Mouse (Mus musculus) embryonic facial prominence, embryonic 13.5 days (tissue): ENCODE results near the gene Vmn1r95. TPM values are rescaled to one million over a fixed set of nuclear protein-coding genes. Genes with fewer than 3 reads are reported as not detected.
"Not testable (repeated sequence)": the region's sequence is repeated elsewhere in the genome, so short reads cannot be mapped to it uniquely, and the experiment has no call there.

Source experiments
- ATAC-seq: fragments of 200-750 bp; cut with Nextera tagmentation; 2 replicates; pipeline ENCODE4 v1.8.0; 2017; ENCODE audit warnings: low read depth; ENCODE audit not compliant: insufficient number of reproducible peaks, insufficient read depth, low FRiP score, low TSS enrichment
- H3K27ac ChIP-seq: fragments of 300-500 bp; sonication (generic); 2 replicates; pipeline ENCODE4 v1.5.1; 2015; ENCODE audit warnings: moderate library complexity, mild to moderate bottlenecking, inconsistent platforms
- H3K27me3 ChIP-seq: fragments of 300-500 bp; sonication (generic); 2 replicates; pipeline ENCODE4 v1.6.1; 2015; ENCODE audit warnings: mild to moderate bottlenecking, inconsistent platforms
- H3K36me3 ChIP-seq: fragments of 300-500 bp; sonication (generic); 2 replicates; pipeline ENCODE4 v1.6.1; 2015; ENCODE audit warnings: mild to moderate bottlenecking, inconsistent platforms
- H3K4me1 ChIP-seq: fragments of 300-500 bp; sonication (generic); 2 replicates; pipeline ENCODE4 v1.6.1; 2015; ENCODE audit warnings: inconsistent platforms
- H3K4me2 ChIP-seq: fragments of 300-500 bp; sonication (generic); 2 replicates; pipeline ENCODE4 v1.6.1; 2015; ENCODE audit warnings: moderate library complexity, mild to moderate bottlenecking, inconsistent platforms
- H3K4me3 ChIP-seq: fragments of 300-500 bp; sonication (generic); 2 replicates; pipeline ENCODE4 v1.5.1; 2015; ENCODE audit warnings: mild to moderate bottlenecking, inconsistent platforms
- H3K9ac ChIP-seq: fragments of 300-500 bp; sonication (generic); 2 replicates; pipeline ENCODE4 v1.6.1; 2015; ENCODE audit warnings: mild to moderate bottlenecking, inconsistent platforms
- H3K9me3 ChIP-seq: fragments of 300-500 bp; sonication (generic); 2 replicates; pipeline ENCODE4 v1.6.1; 2016; ENCODE audit warnings: inconsistent platforms
- WGBS: fragments of 180-500 bp; shearing (Covaris S2); methylation state at CpG from one replicate; pipeline ENCODE4 v1.1.7; 2015; ENCODE audit warnings: mixed read lengths; 5-methylcytosine and 5-hydroxymethylcytosine counted together
- polyA plus RNA-seq: library from polyadenylated mRNA; unstranded; fragments of >200 nt; fragmentation: Nextera tagmentation; extraction: Ambion mirVana; gene quantifications from 2 replicates; pipeline ENCODE4 v1.2.1, GENCODE M21; 2015

Gene Vmn1r95
- polyA plus RNA-seq, result not detected in 2 replicates

- H3K36me3 ChIP-seq, H3K4me3 ChIP-seq, H3K27ac ChIP-seq, ATAC-seq, H3K9ac ChIP-seq, H3K27me3 ChIP-seq, H3K4me1 ChIP-seq, H3K9me3 ChIP-seq, H3K4me2 ChIP-seq: not testable (repeated sequence)
- WGBS, result no CpG with 5 or more reads among the region's 3 CpGs
These were observed at the start of gene Vmn1r95 for GRCm38 (mm10) chr7:20193410-20193809. Vmn1r95 (plus strand) TSS chr7:20193710.

GRCm38 (mm10) chr7:20168277-20168676 is 25.2 kb upstream of the Vmn1r95 start, which contains the start of gene Vmn1r94:
Vmn1r94 (minus strand) TSS chr7:20168377.
- H3K4me1 ChIP-seq, H3K4me3 ChIP-seq, H3K36me3 ChIP-seq, H3K27ac ChIP-seq, H3K9ac ChIP-seq, ATAC-seq, H3K4me2 ChIP-seq, H3K9me3 ChIP-seq, H3K27me3 ChIP-seq: not testable (repeated sequence)
- no CpG with 5 or more reads among the region's 3 CpGs for whole genome bisulfite sequencing

GRCm38 (mm10) chr7:20205507-20205906 is 12.0 kb downstream of the Vmn1r95 start, which contains the start of gene Gm6164:
Gm6164 (minus strand) TSS chr7:20205607.
- H3K4me2 ChIP-seq, ATAC-seq: not testable (repeated sequence)
- WGBS, result no CpG with 5 or more reads among the region's 2 CpGs

GRCm38 (mm10) chr7:20233728-20234127 is 40.2 kb downstream of the Vmn1r95 start, which contains the start of gene Gm4498:
Gm4498 (minus strand) TSS chr7:20233828.
- no CpG with 5 or more reads among the region's 2 CpGs for WGBS
- H3K4me3 ChIP-seq, H3K27me3 ChIP-seq, H3K9ac ChIP-seq, H3K36me3 ChIP-seq, H3K27ac ChIP-seq, H3K4me1 ChIP-seq, H3K9me3 ChIP-seq, H3K4me2 ChIP-seq, ATAC-seq: not testable (repeated sequence)

More at GRCm38 (mm10) chr7:20205507-20205906, 12.0 kb downstream of the Vmn1r95 start, which contains the start of gene Gm6164:
- not testable (repeated sequence) for H3K27me3 ChIP-seq, H3K27ac ChIP-seq, H3K4me1 ChIP-seq, H3K36me3 ChIP-seq, H3K9ac ChIP-seq, H3K9me3 ChIP-seq, H3K4me3 ChIP-seq

Other genes with a start within 250 kb of the Vmn1r95 start
- gene Igsf23, start 243.0 kb upstream of the Vmn1r95 start, polyA plus RNA-seq, result 0.30 TPM in 1 of 2 replicates, not detected in the other
- gene Ceacam20, start 228.3 kb upstream of the Vmn1r95 start, polyA plus RNA-seq, result 0.15 TPM in 1 of 2 replicates, not detected in the other
- gene Nlrp9b, start 202.2 kb upstream of the Vmn1r95 start, polyA plus RNA-seq, result not detected in 2 replicates
- not detected in 2 replicates for gene Vmn1r91, start 94.0 kb upstream of the Vmn1r95 start, polyA plus RNA-seq
- not detected in 2 replicates for gene Gm16442, start 71.1 kb upstream of the Vmn1r95 start, polyA plus RNA-seq
- gene Vmn1r93, start 54.6 kb upstream of the Vmn1r95 start, polyA plus RNA-seq, result not detected in 2 replicates
- not detected in 2 replicates for gene Vmn1r94, start 25.3 kb upstream of the Vmn1r95 start, polyA plus RNA-seq
- gene Gm6164, start 11.9 kb downstream of the Vmn1r95 start, polyA plus RNA-seq, result not detected in 2 replicates
- not detected in 2 replicates for gene Gm4498, start 40.1 kb downstream of the Vmn1r95 start, polyA plus RNA-seq
- not detected in 2 replicates for gene Gm5890, start 69.1 kb downstream of the Vmn1r95 start, polyA plus RNA-seq
- not detected in 2 replicates for gene Gm4133, start 140.4 kb downstream of the Vmn1r95 start, polyA plus RNA-seq
- gene Gm5728, start 181.7 kb downstream of the Vmn1r95 start, polyA plus RNA-seq, result not detected in 2 replicates
- not detected in 2 replicates for gene Vmn1r100, start 224.2 kb downstream of the Vmn1r95 start, polyA plus RNA-seq
- not detected in 2 replicates for gene Vmn1r101, start 248.9 kb downstream of the Vmn1r95 start, polyA plus RNA-seq